Mouse (Mus musculus) stomach, embryonic 15.5 days (tissue): Measurements from ENCODE around the gene Dtx4. TPM values are rescaled to one million over a fixed set of nuclear protein-coding genes. Genes with fewer than 3 reads are reported as not detected.
A peak's percentile ranks its signal among the peaks of the same experiment; 100 is the strongest.
"Not testable (repeated sequence)": the region's sequence is repeated elsewhere in the genome, so short reads cannot be mapped to it uniquely, and the experiment has no call there.

Experiments used
- ATAC-seq: fragments of 200-750 bp; cut with Nextera tagmentation; 2 replicates; pipeline ENCODE4 v1.8.0; 2017; ENCODE audit warnings: low read depth, moderate number of reproducible peaks, moderate TSS enrichment; ENCODE audit not compliant: insufficient read depth, low FRiP score
- H3K27ac ChIP-seq: fragments of 300-500 bp; sonication (generic); 2 replicates; pipeline ENCODE4 v1.5.1; 2015; ENCODE audit warnings: mild to moderate bottlenecking, inconsistent platforms
- H3K27me3 ChIP-seq: fragments of 300-500 bp; sonication (generic); replicated peaks from 2 replicates; pipeline ENCODE4 v1.6.1; 2015; ENCODE audit warnings: inconsistent platforms
- H3K36me3 ChIP-seq: fragments of 300-500 bp; sonication (generic); 2 replicates; pipeline ENCODE4 v1.6.1; 2015; ENCODE audit warnings: inconsistent platforms
- H3K4me1 ChIP-seq: fragments of 300-500 bp; sonication (generic); 2 replicates; pipeline ENCODE4 v1.6.1; 2015; ENCODE audit warnings: inconsistent platforms
- H3K4me2 ChIP-seq: fragments of 300-500 bp; sonication (generic); 2 replicates; pipeline ENCODE4 v1.6.1; 2015; ENCODE audit warnings: mild to moderate bottlenecking, inconsistent platforms
- H3K4me3 ChIP-seq: fragments of 300-500 bp; sonication (generic); replicated peaks from 2 replicates; pipeline ENCODE4 v1.5.1; 2015; ENCODE audit warnings: inconsistent platforms
- H3K9ac ChIP-seq: fragments of 300-500 bp; sonication (generic); 2 replicates; pipeline ENCODE4 v1.6.1; 2015; ENCODE audit warnings: inconsistent platforms
- H3K9me3 ChIP-seq: fragments of 300-500 bp; sonication (generic); 2 replicates; pipeline ENCODE4 v1.6.1; 2016; ENCODE audit warnings: inconsistent platforms
- whole genome bisulfite sequencing: fragments of 180-500 bp; shearing (Covaris S2); methylation state at CpG from one replicate; pipeline ENCODE4 v1.1.7; 2015; 5-methylcytosine and 5-hydroxymethylcytosine counted together
- polyA plus RNA-seq: library from polyadenylated mRNA; unstranded; fragments of >200 nt; fragmentation: Nextera tagmentation; extraction: Ambion mirVana; gene quantifications from 2 replicates; pipeline ENCODE4 v1.2.1, GENCODE M21; 2015

Gene Dtx4
- 14.7 and 18.6 TPM in 2 replicates for polyA plus RNA-seq

- H3K9me3 ChIP-seq, result no peaks in the 10 kb centered on the region
- 0 out of 2 replicates have a peak, but pooled peaks cover 3% of the 10 kb centered on the region for H3K36me3 ChIP-seq
- peak within 1 kb of the TSS; percentile 89 for H3K4me2 ChIP-seq
- H3K27me3 ChIP-seq, result no peaks in the 10 kb centered on the region
- peak within 1 kb of the TSS; percentile 93 for H3K27ac ChIP-seq
- peaks cover 14% of the 10 kb centered on the region; the same call in 1 of the 2 replicates for H3K4me1 ChIP-seq
- ATAC-seq, result peak; percentile 90
- H3K4me3 ChIP-seq, result peak within 1 kb of the TSS; percentile 81
- H3K9ac ChIP-seq, result peak within 1 kb of the TSS; percentile 91
- WGBS, result under 1% methylated on average over 78 of the region's 80 CpGs
Measured at GRCm38 (mm10) chr19:12501370-12502347, at the start of gene Dtx4. Gene Dtx4, minus strand, starts transcription at chr19:12501454.

DNA sequence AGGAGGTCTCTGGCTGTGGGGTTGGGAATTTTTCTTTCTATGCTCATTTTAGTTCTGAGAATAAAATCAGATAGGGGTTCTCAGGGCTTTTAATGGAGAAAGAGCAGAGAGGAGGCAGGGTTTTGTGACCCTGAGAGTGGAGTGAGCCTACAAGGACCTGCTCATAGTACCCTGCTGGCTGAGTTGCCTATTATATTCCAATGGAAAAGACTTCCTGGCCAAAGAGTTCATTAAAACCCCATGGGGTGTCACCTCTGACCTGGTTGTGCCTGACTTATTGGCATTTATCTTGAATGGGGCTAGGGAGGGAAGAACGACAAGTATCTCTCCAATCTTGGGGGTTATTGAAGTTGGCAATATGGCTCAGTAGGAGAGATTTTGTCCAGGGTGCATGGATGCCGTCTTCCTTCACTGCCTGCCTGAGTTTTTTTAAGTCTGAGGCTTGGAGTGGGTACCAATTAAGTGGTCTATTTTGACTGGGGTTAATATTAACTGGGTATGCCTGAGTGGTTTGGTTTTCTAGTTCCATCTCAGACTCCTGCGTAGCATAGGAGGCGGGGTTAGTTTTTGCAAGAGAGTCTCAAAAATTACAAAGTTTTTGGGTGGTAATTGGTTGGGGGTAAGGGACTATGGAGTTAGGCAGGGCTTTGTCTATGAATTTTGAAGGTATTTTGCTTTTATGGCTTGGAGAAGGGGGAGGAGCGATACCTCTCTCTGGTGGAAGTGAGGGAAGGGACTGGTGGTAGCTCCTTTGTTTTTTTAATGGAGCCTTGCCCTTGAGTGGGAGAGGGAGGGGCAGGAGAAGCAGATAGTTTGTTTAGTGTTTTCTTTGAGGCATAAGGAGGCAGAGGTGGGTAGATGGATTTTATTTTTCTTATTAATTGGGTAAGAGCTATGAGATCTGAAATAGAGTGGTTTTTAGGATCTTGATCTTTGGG, 49.0 kb upstream of the Dtx4 start:
- WGBS, result 72% methylated on average over 5 of the region's 5 CpGs
- Histone ChIP-seq H3K9ac (no peak overlapping the region), H3K27ac (no peak overlapping the region), H3K4me1 (no peaks in the 10 kb centered on the region), H3K4me3 (no peak overlapping the region), H3K9me3 (no peaks in the 10 kb centered on the region), H3K4me2 (no peak overlapping the region), H3K27me3 (no peaks in the 10 kb centered on the region), H3K36me3 (no peaks in the 10 kb centered on the region)
- no peak for ATAC-seq

- no peak overlapping the region for H3K27ac ChIP-seq
- no peak overlapping the region for H3K9ac ChIP-seq
- H3K4me1 ChIP-seq, result no peaks in the 10 kb centered on the region
- H3K9me3 ChIP-seq, result no peaks in the 10 kb centered on the region
- no peaks in the 10 kb centered on the region for H3K36me3 ChIP-seq
- H3K4me3 ChIP-seq, result no peak overlapping the region
- 74% methylated on average over 5 of the region's 5 CpGs for WGBS
- H3K4me2 ChIP-seq, result no peak overlapping the region
- ATAC-seq, result no peak
- no peaks in the 10 kb centered on the region for H3K27me3 ChIP-seq
Measured at GRCm38 (mm10) chr19:12549166-12549565, 47.9 kb upstream of the Dtx4 start.

DNA sequence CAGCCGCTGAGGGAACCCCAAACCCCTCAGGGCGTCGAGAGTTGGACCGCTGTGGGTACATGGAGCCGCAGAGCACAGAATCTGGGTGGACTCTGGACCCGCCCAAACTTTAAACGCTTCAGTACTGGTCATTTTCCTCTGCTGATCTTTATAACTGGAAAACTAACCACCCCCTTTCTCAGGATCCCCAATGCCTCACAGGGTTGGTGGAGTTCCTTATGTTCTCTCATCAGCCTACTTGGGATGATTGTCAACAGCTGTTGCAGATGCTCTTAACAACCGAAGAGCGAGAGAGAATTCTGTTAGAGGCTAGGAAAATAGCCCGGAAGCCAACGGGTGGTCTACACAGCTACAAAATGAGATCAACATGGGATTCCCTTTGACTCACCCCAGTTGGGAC, 44.2 kb upstream of the Dtx4 start, which contains the start of gene Fam111a:
Fam111a (plus strand) TSS at position 301 of the 400 bp plus-strand sequence.
- ATAC-seq, H3K27ac ChIP-seq, H3K27me3 ChIP-seq, H3K36me3 ChIP-seq, H3K4me1 ChIP-seq, H3K4me3 ChIP-seq, H3K9ac ChIP-seq, H3K4me2 ChIP-seq, H3K9me3 ChIP-seq: not testable (repeated sequence)
- 92% methylated on average over 11 of the region's 11 CpGs for WGBS

GRCm38 (mm10) chr19:12541644-12542043, 40.4 kb upstream of the Dtx4 start:
- Histone ChIP-seq H3K36me3 (no peaks in the 10 kb centered on the region), H3K9ac (no peak overlapping the region), H3K27ac (no peak overlapping the region), H3K9me3 (no peaks in the 10 kb centered on the region), H3K4me1 (no peaks in the 10 kb centered on the region), H3K27me3 (no peaks in the 10 kb centered on the region), H3K4me2 (no peak overlapping the region), H3K4me3 (no peak overlapping the region)
- ATAC-seq, result no peak
- 13% methylated on average over 2 of the region's 2 CpGs for WGBS

DNA sequence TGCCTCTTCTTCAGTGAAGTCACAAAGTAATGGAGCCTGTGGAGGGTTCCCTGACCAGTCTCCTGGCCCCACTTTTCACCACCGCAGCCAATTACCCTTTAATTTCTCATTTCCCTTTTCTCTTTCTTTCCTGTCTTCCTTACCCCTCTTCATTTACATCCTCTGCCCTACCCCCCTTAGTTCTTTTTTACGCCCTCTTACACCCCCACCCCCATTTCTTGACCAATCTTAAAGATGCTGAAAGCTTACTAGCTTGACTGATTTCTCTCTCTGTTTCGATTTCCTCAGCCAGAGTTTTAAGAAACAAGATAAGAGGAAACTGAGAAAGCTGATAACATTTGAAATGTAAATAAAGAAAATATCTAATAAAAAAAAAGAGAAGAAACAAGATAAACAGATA, 39.5 kb upstream of the Dtx4 start:
- ATAC-seq, result no peak
- Histone ChIP-seq H3K4me2 (no peak overlapping the region), H3K27ac (no peak overlapping the region), H3K9ac (no peak overlapping the region), H3K4me3 (no peak overlapping the region), H3K27me3 (no peaks in the 10 kb centered on the region), H3K9me3 (no peaks in the 10 kb centered on the region), H3K4me1 (no peaks in the 10 kb centered on the region), H3K36me3 (no peaks in the 10 kb centered on the region)
- WGBS, result 48% methylated on average over 3 of the region's 3 CpGs

DNA sequence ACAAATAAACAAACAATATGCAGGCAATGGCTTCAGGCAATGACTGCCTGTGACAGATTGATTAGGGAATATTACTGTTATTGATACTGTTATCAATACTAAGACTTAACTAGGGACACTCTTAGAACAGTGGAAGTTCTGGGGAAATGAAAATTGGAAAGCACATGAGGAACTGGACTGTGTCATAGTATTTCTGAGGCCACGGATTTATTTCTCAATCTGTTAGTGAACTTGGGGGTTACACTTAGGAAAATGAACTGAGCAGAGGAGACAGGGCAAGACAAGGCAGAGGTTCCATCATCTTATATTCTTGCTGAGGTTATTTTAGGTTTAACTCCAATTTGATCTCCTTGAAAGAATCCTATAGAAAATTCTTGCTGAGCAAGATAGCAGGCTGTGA, 38.7 kb upstream of the Dtx4 start:
- no peak overlapping the region for H3K4me3 ChIP-seq
- 74% methylated on average over 1 of the region's 1 CpGs for WGBS
- H3K4me2 ChIP-seq, result no peak overlapping the region
- ATAC-seq, result no peak
- no peaks in the 10 kb centered on the region for H3K27me3 ChIP-seq
- H3K27ac ChIP-seq, result no peak overlapping the region
- H3K9ac ChIP-seq, result no peak overlapping the region
- H3K9me3 ChIP-seq, result no peaks in the 10 kb centered on the region
- no peaks in the 10 kb centered on the region for H3K36me3 ChIP-seq
- H3K4me1 ChIP-seq, result no peaks in the 10 kb centered on the region

DNA sequence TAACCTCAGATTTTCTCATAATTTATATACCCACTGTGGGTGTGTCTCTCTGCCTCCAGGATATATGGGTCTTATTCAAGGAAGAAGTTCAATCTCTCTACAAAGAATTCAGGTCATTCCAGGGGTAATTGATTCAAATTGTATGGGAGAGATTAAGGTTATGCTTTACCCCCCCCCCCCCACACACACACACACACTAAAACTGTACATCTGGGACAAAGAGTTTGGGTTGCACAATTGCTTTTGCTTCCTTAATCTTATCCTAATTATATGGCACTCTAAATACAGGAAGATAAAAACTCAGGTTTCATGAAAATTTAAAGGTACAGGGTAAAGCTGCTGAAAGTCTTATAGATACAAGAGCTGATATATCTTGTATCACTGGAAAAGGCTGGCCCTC, 35.9 kb upstream of the Dtx4 start:
- Histone ChIP-seq H3K36me3 (no peaks in the 10 kb centered on the region), H3K9me3 (no peaks in the 10 kb centered on the region), H3K4me3 (no peak overlapping the region), H3K27ac (no peak overlapping the region), H3K4me1 (no peaks in the 10 kb centered on the region), H3K9ac (no peak overlapping the region), H3K4me2 (no peak overlapping the region), H3K27me3 (no peaks in the 10 kb centered on the region)
- no peak for ATAC-seq

DNA sequence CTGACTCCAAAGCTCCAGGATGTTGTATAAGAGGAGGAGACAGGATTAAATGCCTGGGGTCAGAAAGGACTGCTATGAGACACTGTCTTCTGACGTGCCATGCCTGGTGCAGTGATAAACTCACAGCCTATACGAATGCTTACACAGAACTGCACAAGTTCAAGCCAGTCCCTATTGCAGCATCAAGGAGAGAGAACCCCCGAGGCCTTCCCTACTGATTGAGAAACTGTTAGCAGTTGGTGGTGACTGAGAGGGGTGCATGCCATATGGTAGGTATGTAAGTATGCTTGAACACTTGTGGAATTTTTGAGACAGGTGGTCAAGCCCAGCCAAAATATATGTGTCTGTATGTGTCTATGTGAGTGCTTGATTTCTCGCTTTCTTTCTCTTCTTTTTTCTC, 22.1 kb upstream of the Dtx4 start:
- no peak overlapping the region for H3K9ac ChIP-seq
- no peak overlapping the region for H3K4me3 ChIP-seq
- H3K36me3 ChIP-seq, result no peaks in the 10 kb centered on the region
- H3K9me3 ChIP-seq, result no peaks in the 10 kb centered on the region
- no peaks in the 10 kb centered on the region for H3K27me3 ChIP-seq
- 42% methylated on average over 4 of the region's 4 CpGs for WGBS
- no peak overlapping the region for H3K4me2 ChIP-seq
- ATAC-seq, result no peak
- no peak overlapping the region for H3K27ac ChIP-seq
- no peaks in the 10 kb centered on the region for H3K4me1 ChIP-seq

GRCm38 (mm10) chr19:12518541-12518890, 17.3 kb upstream of the Dtx4 start:
- peak overlapping the region; percentile 46; the same call in 1 of the 2 replicates for H3K4me3 ChIP-seq

GRCm38 (mm10) chr19:12517671-12518540, 16.7 kb upstream of the Dtx4 start:
- Histone ChIP-seq H3K36me3 (no peaks in the 10 kb centered on the region), H3K4me1 (no peaks in the 10 kb centered on the region), H3K4me2 (peak overlapping the region; percentile 73), H3K4me3 (peak overlapping the region; percentile 46), H3K27me3 (no peaks in the 10 kb centered on the region), H3K9me3 (no peaks in the 10 kb centered on the region), H3K9ac (peak overlapping the region; percentile 16; the same call in 1 of the 2 replicates), H3K27ac (no peak overlapping the region)
- 1% methylated on average over 15 of the region's 16 CpGs for WGBS
- peak; percentile 47; the same call in 1 of the 2 replicates for ATAC-seq

More at GRCm38 (mm10) chr19:12518541-12518890, 17.3 kb upstream of the Dtx4 start:
- Histone ChIP-seq H3K36me3 (no peaks in the 10 kb centered on the region), H3K9me3 (no peaks in the 10 kb centered on the region), H3K4me2 (peak overlapping the region; percentile 73), H3K27ac (no peak overlapping the region), H3K4me1 (no peaks in the 10 kb centered on the region), H3K9ac (peak overlapping the region; percentile 16; the same call in 1 of the 2 replicates), H3K27me3 (no peaks in the 10 kb centered on the region)
- no peak for ATAC-seq
